9 mouse cellular contexts compared by ENCODE assay signal in genomic region chr12:113578241-113578640, GRCm38 (mm10). TPM values are rescaled to one million over a fixed set of nuclear protein-coding genes. Genes with fewer than 3 reads are reported as not detected.
DNase-seq lines count a peak whose midpoint lies in the region; ATAC-seq and TF ChIP-seq lines count a peak whose summit lies in the region.
"Had no signal": no experiment of that assay in that cellular context is flagged by ENCODE, and none has a peak within 500 bp of the region (broad histone marks: within the 10 kb centered on the region; RNA-seq: fewer than 3 reads in every experiment).

No protein-coding gene starts in this region.

- 55% methylated on average over 6 of the region's 6 CpGs for WGBS in lung, embryonic 14.5 days
- 63% methylated on average over 6 of the region's 6 CpGs for WGBS in forebrain, embryonic 11.5 days

- no peaks in the 10 kb centered on the region for H3K4me1 ChIP-seq in lung, embryonic 14.5 days (ENCODE audit: insufficient read depth)
- no peaks in the 10 kb centered on the region for H3K4me1 ChIP-seq in forebrain, embryonic 11.5 days (replicated peaks; ENCODE audit: control insufficient read depth, insufficient read depth, low read length)

- no peak overlapping the region for H3K9ac ChIP-seq in lung, embryonic 14.5 days
- H3K9ac ChIP-seq in forebrain, embryonic 11.5 days (ENCODE audit: low read length), result no peak overlapping the region

- no peak overlapping the region for H3K4me3 ChIP-seq in lung, embryonic 14.5 days (ENCODE audit: low read depth, low read length)
- H3K4me3 ChIP-seq in forebrain, embryonic 11.5 days (ENCODE audit: low read depth, low read length), result no peak overlapping the region

- TF ChIP-seq CTCF in lung, embryonic 14.5 days (IDR thresholded peaks at IDR 0.05; ENCODE audit: low read depth), result peak; percentile 57

- no peaks in the 10 kb centered on the region for H3K9me3 ChIP-seq in lung, embryonic 14.5 days (ENCODE audit: low read depth, low read length)
- peaks cover 1% of the 10 kb centered on the region; the same call in 1 of the 2 replicates for H3K9me3 ChIP-seq in forebrain, embryonic 11.5 days (ENCODE audit: control insufficient read depth, low read length)

- peak; percentile 75 for DNase-seq in CD4-positive, CD25-positive, alpha-beta regulatory T cell, adult 2 months (ENCODE audit: low read depth, low spot score)
- peak; percentile 34 for DNase-seq in lung, embryonic 14.5 days
- DNase-seq in lung, postnatal 4 days, result no peak
- DNase-seq in c-Kit-positive CD71-positive TER-119-positive erythroid progenitor cells, embryonic 14.5 days (ENCODE audit: low spot score), result peak; percentile 6
- peak; percentile 66 for DNase-seq in naive thymus-derived CD4-positive, alpha-beta T cell, adult 2 months (ENCODE audit: low read depth)
- DNase-seq in cerebellum, adult 9-11 months, result no peak
- no peak for DNase-seq in forebrain, embryonic 11.5 days (ENCODE audit: low spot score)

- ATAC-seq in CD4-positive, CD25-positive, alpha-beta regulatory T cell, adult 4 months, result no peak
- ATAC-seq in lung, embryonic 14.5 days (ENCODE audit: insufficient read depth), result no peak
- ATAC-seq in forebrain, embryonic 11.5 days (replicated peaks; ENCODE audit: low FRiP score), result no peak

- no peaks in the 10 kb centered on the region for H3K27me3 ChIP-seq in lung, embryonic 14.5 days (ENCODE audit: insufficient read depth, low read length)
- H3K27me3 ChIP-seq in forebrain, embryonic 11.5 days (ENCODE audit: control insufficient read depth, insufficient read depth, low read length), result no peaks in the 10 kb centered on the region

- no peak overlapping the region for H3K27ac ChIP-seq in lung, embryonic 14.5 days (ENCODE audit: low read depth)
- H3K27ac ChIP-seq in forebrain, embryonic 11.5 days (ENCODE audit: low read depth, low read length), result no peak overlapping the region

- H3K4me2 ChIP-seq in lung, embryonic 14.5 days, result no peak overlapping the region
- H3K4me2 ChIP-seq in forebrain, embryonic 11.5 days (ENCODE audit: low read depth, low read length, severe bottlenecking), result no peak overlapping the region

- no peaks in the 10 kb centered on the region for H3K36me3 ChIP-seq in lung, embryonic 14.5 days (ENCODE audit: insufficient read depth)
- no peaks in the 10 kb centered on the region for H3K36me3 ChIP-seq in forebrain, embryonic 11.5 days (ENCODE audit: control insufficient read depth, insufficient read depth, low read length)

RNA-seq across cellular contexts. Expression of gene Adam6a, which starts 34.5 kb away (rescaled TPM):
- under 1 TPM in 1 of 2 experiments, not detected in 1; 0.13 TPM for polyA plus RNA-seq in CD4-positive, CD25-positive, alpha-beta regulatory T cell, adult 4 months (2017; shearing (Covaris generic))
- not detected in 2 replicates for polyA plus RNA-seq in lung, embryonic 14.5 days (2014; fragmentation: Nextera tagmentation; extraction: Ambion mirVana)
- polyA plus RNA-seq in forebrain, embryonic 11.5 days (2014; fragmentation: Nextera tagmentation; extraction: Ambion mirVana), result not detected in 2 replicates
- polyA plus RNA-seq: frontal cortex, adult 2 months had no signal

Comparison
In these comparisons a context has a peak if more than half of its experiments do, and no peak if none do; other contexts are left out.
1. DNase-seq: peak in CD4-positive, CD25-positive, alpha-beta regulatory T cell, adult 2 months (single experiment), lung, embryonic 14.5 days (single experiment), c-Kit-positive CD71-positive TER-119-positive erythroid progenitor cells, embryonic 14.5 days (single experiment) and naive thymus-derived CD4-positive, alpha-beta T cell, adult 2 months (single experiment); none in lung, postnatal 4 days (0 of 2), cerebellum, adult 9-11 months (single experiment) and forebrain, embryonic 11.5 days (single experiment).